Mouse (Mus musculus): ENCODE results near the gene Etl4. TPM values are rescaled to one million over a fixed set of nuclear protein-coding genes. Genes with fewer than 3 reads are reported as not detected.

The Etl4 gene
- polyA plus RNA-seq, 1 experiment = 8.2 TPM

DNA sequence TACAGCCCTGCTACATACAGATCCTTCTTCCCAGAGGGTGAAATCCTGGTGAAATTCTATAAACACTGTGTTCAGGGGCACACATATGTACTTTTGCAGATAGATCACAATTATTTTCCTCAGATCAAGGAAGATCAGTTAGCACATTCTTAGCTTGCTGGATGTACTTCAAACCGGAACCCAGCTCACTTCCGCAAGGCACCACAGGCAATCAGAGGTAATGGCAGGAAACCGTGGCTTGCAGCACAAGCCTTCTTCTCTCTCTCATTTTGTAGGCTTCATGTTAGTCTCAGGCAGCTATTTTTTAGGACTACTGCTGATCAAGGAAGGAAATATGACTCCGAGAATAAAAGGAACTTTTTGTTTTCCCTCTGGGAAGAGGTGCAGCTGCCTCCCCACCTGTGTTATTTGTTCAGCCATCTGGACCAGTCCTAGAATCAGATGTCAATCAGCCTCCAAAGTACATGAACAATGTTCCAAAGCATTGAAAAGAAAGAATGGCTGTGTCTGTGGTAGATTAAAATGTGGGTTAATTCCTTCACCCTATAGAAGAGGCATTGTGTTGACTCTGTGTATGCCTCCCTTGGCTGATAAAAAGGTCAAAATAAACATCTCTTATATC, 338.6 kb downstream of the Etl4 start:
- H3K4me3 ChIP-seq (replicated peaks; ENCODE audit: control insufficient read depth, low read depth, low read length) = no peak overlapping the region
- WGBS = 16% methylated on average over 4 of the region's 4 CpGs
- TF ChIP-seq POLR2A (IDR thresholded peaks at IDR 0.05; ENCODE audit: borderline replicate concordance, control insufficient read depth, low read depth, low read length) (no peak), CTCF (IDR thresholded peaks at IDR 0.05; ENCODE audit: control insufficient read depth, insufficient read depth, low read length) (no peak)
- H3K4me1 ChIP-seq (ENCODE audit: control insufficient read depth, insufficient read depth, low read length) = no peaks in the 10 kb centered on the region
- no peak overlapping the region for H3K27ac ChIP-seq (ENCODE audit: control insufficient read depth, insufficient read depth, low read depth, low read length, poor library complexity)

DNA sequence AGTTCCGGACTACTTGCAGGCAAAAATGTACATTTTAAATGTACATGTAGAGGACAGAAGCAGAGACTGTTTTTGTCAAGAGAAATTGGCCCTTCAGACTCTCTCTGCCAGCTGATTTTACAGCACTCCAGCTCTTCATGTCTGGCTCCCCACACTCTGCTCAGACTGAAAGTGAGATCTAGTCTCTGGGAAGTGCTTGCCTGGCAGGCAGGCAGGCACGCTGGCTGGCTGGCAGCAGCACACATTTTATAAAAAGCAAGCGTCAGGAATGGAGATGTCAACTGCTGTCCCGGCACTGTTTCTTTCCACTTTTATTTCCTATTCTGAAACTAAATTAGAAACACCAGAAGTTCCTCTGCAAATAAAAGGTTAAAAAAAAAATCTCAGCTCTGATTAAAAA, 339.8 kb downstream of the Etl4 start:
- no peak overlapping the region for H3K4me3 ChIP-seq (replicated peaks; ENCODE audit: control insufficient read depth, low read depth, low read length)
- H3K27ac ChIP-seq (ENCODE audit: control insufficient read depth, insufficient read depth, low read depth, low read length, poor library complexity) = no peak overlapping the region
- no peaks in the 10 kb centered on the region for H3K4me1 ChIP-seq (ENCODE audit: control insufficient read depth, insufficient read depth, low read length)
- TF ChIP-seq CTCF (IDR thresholded peaks at IDR 0.05; ENCODE audit: control insufficient read depth, insufficient read depth, low read length) = no peak
- no peak for TF ChIP-seq POLR2A (IDR thresholded peaks at IDR 0.05; ENCODE audit: borderline replicate concordance, control insufficient read depth, low read depth, low read length)
- WGBS = 57% methylated on average over 4 of the region's 4 CpGs

- Histone ChIP-seq H3K4me1 (ENCODE audit: control insufficient read depth, insufficient read depth, low read length) (no peaks in the 10 kb centered on the region), H3K27ac (ENCODE audit: control insufficient read depth, insufficient read depth, low read depth, low read length, poor library complexity) (no peak overlapping the region), H3K4me3 (replicated peaks; ENCODE audit: control insufficient read depth, low read depth, low read length) (no peak overlapping the region)
- WGBS = 37% methylated on average over 2 of the region's 2 CpGs
- TF ChIP-seq POLR2A (IDR thresholded peaks at IDR 0.05; ENCODE audit: borderline replicate concordance, control insufficient read depth, low read depth, low read length) (no peak), CTCF (IDR thresholded peaks at IDR 0.05; ENCODE audit: control insufficient read depth, insufficient read depth, low read length) (no peak)
Measured at GRCm38 (mm10) chr2:20276124-20276523, 366.5 kb downstream of the Etl4 start.

GRCm38 (mm10) chr2:20281903-20282302, 372.3 kb downstream of the Etl4 start:
- Histone ChIP-seq H3K27ac (ENCODE audit: control insufficient read depth, insufficient read depth, low read depth, low read length, poor library complexity) (no peak overlapping the region), H3K4me1 (ENCODE audit: control insufficient read depth, insufficient read depth, low read length) (no peaks in the 10 kb centered on the region), H3K4me3 (replicated peaks; ENCODE audit: control insufficient read depth, low read depth, low read length) (no peak overlapping the region)
- WGBS = 53% methylated on average over 2 of the region's 2 CpGs
- TF ChIP-seq POLR2A (IDR thresholded peaks at IDR 0.05; ENCODE audit: borderline replicate concordance, control insufficient read depth, low read depth, low read length) (no peak), CTCF (IDR thresholded peaks at IDR 0.05; ENCODE audit: control insufficient read depth, insufficient read depth, low read length) (no peak)

DNA sequence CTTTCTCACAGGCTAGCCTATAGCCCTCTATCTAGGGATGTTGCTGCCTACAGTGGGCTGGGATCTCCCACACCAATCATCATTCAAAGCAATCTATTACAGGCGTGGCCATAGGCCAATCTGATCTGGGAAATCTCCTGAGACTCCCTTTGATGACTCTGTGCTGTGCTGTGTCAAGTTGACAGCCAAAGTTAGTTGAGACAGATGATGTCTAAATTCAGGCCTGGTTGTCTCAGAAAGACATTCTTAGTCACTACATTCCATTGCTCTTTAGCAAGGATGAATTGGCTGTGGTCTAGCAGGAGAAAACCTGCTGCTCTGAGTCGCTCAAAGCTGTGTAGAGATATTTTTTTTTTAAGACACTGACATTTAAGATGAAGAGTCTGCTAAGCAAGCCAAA, 374.8 kb downstream of the Etl4 start:
- WGBS = 55% methylated on average over 2 of the region's 2 CpGs
- Histone ChIP-seq H3K4me3 (replicated peaks; ENCODE audit: control insufficient read depth, low read depth, low read length) (no peak overlapping the region), H3K4me1 (ENCODE audit: control insufficient read depth, insufficient read depth, low read length) (no peaks in the 10 kb centered on the region), H3K27ac (ENCODE audit: control insufficient read depth, insufficient read depth, low read depth, low read length, poor library complexity) (no peak overlapping the region)
- TF ChIP-seq POLR2A (IDR thresholded peaks at IDR 0.05; ENCODE audit: borderline replicate concordance, control insufficient read depth, low read depth, low read length) (no peak), CTCF (IDR thresholded peaks at IDR 0.05; ENCODE audit: control insufficient read depth, insufficient read depth, low read length) (no peak)

DNA sequence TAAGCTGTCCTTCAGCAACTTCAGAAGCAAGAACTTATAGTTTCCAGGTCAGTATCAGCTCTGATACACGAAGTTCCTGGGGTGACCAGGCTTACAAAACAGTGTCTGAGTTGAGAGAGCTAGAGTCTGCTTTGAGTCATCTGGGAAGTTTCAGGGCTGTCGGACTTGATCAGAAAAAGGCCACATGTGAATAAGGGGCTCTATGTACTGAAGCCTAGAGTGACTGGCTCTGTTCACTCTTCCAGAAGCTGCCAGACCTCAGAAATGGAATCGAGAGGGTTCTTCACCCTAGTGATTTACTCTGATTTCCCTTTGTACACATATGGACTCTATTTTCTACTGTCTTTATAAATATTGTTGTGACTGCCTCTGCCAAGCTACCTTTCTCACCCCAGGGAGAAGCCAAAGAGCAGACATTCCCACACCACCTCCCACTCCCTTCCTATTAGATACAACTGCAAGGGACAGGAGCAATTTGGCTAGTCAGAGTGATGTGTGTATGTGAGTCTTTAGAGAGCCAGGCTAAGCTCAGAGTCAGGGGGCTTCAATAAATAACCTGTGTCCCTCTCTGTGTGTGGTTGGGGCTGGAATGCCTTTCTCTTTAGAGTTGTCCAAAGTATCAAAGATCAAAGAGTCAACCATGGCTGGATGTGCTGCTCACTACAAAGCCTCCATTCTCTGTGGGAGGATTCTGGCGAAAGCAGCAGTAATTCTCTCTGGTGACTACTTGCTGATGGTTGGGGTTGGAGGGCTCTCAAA, 381.6 kb downstream of the Etl4 start:
- WGBS = 68% methylated on average over 4 of the region's 4 CpGs
- Histone ChIP-seq H3K27ac (ENCODE audit: control insufficient read depth, insufficient read depth, low read depth, low read length, poor library complexity) (no peak overlapping the region), H3K4me1 (ENCODE audit: control insufficient read depth, insufficient read depth, low read length) (no peaks in the 10 kb centered on the region), H3K4me3 (replicated peaks; ENCODE audit: control insufficient read depth, low read depth, low read length) (no peak overlapping the region)
- TF ChIP-seq CTCF (IDR thresholded peaks at IDR 0.05; ENCODE audit: control insufficient read depth, insufficient read depth, low read length) (no peak), POLR2A (IDR thresholded peaks at IDR 0.05; ENCODE audit: borderline replicate concordance, control insufficient read depth, low read depth, low read length) (no peak)

GRCm38 (mm10) chr2:20291741-20292110, 382.1 kb downstream of the Etl4 start:
- no peak overlapping the region for H3K27ac ChIP-seq (ENCODE audit: control insufficient read depth, insufficient read depth, low read depth, low read length, poor library complexity)
- H3K4me1 ChIP-seq (ENCODE audit: control insufficient read depth, insufficient read depth, low read length) = no peaks in the 10 kb centered on the region
- 46% methylated on average over 2 of the region's 2 CpGs for WGBS
- no peak for TF ChIP-seq POLR2A (IDR thresholded peaks at IDR 0.05; ENCODE audit: borderline replicate concordance, control insufficient read depth, low read depth, low read length)
- no peak for TF ChIP-seq CTCF (IDR thresholded peaks at IDR 0.05; ENCODE audit: control insufficient read depth, insufficient read depth, low read length)
- H3K4me3 ChIP-seq (replicated peaks; ENCODE audit: control insufficient read depth, low read depth, low read length) = no peak overlapping the region

DNA sequence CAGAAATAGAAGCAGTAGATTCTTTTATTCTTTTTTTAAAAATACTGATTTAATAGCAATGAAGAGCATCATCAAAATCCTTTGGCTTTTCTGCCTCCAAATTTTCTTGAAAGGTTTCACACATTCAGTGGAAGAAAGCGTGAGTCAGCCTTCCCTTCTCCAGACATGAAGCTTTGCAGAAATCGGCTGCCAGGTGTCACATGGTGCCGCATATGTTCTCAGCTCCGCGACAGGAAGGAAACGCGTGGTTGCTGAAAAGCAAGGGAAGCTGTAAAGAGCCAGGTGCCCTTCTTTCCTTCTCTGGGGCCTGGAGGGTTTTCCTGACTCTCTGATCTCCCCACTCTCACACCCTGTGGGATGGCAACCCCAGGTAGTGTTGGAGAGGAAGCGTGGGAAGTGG, 383.8 kb downstream of the Etl4 start:
- 21% methylated on average over 8 of the region's 8 CpGs for WGBS
- Histone ChIP-seq H3K4me1 (ENCODE audit: control insufficient read depth, insufficient read depth, low read length) (no peaks in the 10 kb centered on the region), H3K27ac (ENCODE audit: control insufficient read depth, insufficient read depth, low read depth, low read length, poor library complexity) (no peak overlapping the region), H3K4me3 (replicated peaks; ENCODE audit: control insufficient read depth, low read depth, low read length) (no peak overlapping the region)
- TF ChIP-seq CTCF (IDR thresholded peaks at IDR 0.05; ENCODE audit: control insufficient read depth, insufficient read depth, low read length) (no peak), POLR2A (IDR thresholded peaks at IDR 0.05; ENCODE audit: borderline replicate concordance, control insufficient read depth, low read depth, low read length) (no peak)

Data from bone marrow, adult 2 months (tissue).